8 mouse cellular contexts compared by ENCODE assay signal in the genomic region with DNA sequence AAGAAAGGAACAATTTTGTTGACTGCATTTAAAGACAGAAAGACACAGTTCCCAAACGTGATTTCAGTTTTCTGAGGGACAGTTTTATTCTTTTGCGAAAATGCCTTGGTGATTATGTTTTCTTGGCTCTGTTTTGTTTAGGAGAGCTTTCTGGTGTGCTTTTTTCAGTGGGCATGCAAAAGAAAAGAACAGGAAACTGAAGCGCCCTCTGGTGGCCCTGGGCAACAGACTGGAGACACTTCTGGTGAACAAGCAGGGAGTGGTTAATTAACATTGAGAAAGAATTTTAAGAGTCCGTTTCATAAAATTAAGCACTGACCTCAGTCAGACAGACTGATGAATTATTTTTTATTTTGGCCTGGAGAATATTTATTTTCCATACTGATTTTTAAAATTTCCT. TPM values are rescaled to one million over a fixed set of nuclear protein-coding genes. Genes with fewer than 3 reads are reported as not detected.
DNase-seq lines count a peak whose midpoint lies in the region; ATAC-seq and TF ChIP-seq lines count a peak whose summit lies in the region.

No protein-coding gene starts in this region.

- no peaks in the 10 kb centered on the region for H3K36me3 ChIP-seq in hindbrain, embryonic 11.5 days (ENCODE audit: control insufficient read depth, insufficient read depth, low read length)
- no peaks in the 10 kb centered on the region for H3K36me3 ChIP-seq in hindbrain, embryonic 16.5 days (ENCODE audit: control insufficient read depth, insufficient read depth, low read length)
- no peaks in the 10 kb centered on the region for H3K36me3 ChIP-seq in G1E (replicated peaks)

- no peak overlapping the region for H3K4me3 ChIP-seq in hindbrain, embryonic 11.5 days (ENCODE audit: low read depth, low read length)
- no peak overlapping the region for H3K4me3 ChIP-seq in hindbrain, embryonic 16.5 days (ENCODE audit: low read length)
- H3K4me3 ChIP-seq in G1E (ENCODE audit: low read depth, low read length) = no peak overlapping the region

- WGBS in hindbrain, embryonic 11.5 days = 35% methylated on average over 4 of the region's 4 CpGs
- WGBS in hindbrain, embryonic 16.5 days = 32% methylated on average over 4 of the region's 4 CpGs

- H3K27me3 ChIP-seq in hindbrain, embryonic 11.5 days (ENCODE audit: control insufficient read depth, insufficient read depth, low read length) = no peaks in the 10 kb centered on the region
- H3K27me3 ChIP-seq in hindbrain, embryonic 16.5 days (replicated peaks; ENCODE audit: control insufficient read depth, insufficient read depth, low read length) = no peaks in the 10 kb centered on the region
- no peaks in the 10 kb centered on the region for H3K27me3 ChIP-seq in G1E (ENCODE audit: insufficient read depth, low read length)

- H3K9me3 ChIP-seq in hindbrain, embryonic 11.5 days (ENCODE audit: control insufficient read depth, low read length) = no peaks in the 10 kb centered on the region
- H3K9me3 ChIP-seq in hindbrain, embryonic 16.5 days (ENCODE audit: control insufficient read depth, low read length) = no peaks in the 10 kb centered on the region
- H3K9me3 ChIP-seq in G1E (replicated peaks) = no peaks in the 10 kb centered on the region

- intact Hi-C loops in left cerebral cortex, postnatal 14 days (cut with DNase I) = no loop called here

- H3K4me1 ChIP-seq in hindbrain, embryonic 11.5 days (replicated peaks; ENCODE audit: control insufficient read depth, insufficient read depth, low read length) = no peaks in the 10 kb centered on the region
- H3K4me1 ChIP-seq in hindbrain, embryonic 16.5 days (ENCODE audit: control insufficient read depth, insufficient read depth, low read depth, low read length) = no peaks in the 10 kb centered on the region
- H3K4me1 ChIP-seq in G1E (ENCODE audit: insufficient read depth, low read depth, low read length) = no peaks in the 10 kb centered on the region

- no peak overlapping the region for H3K9ac ChIP-seq in hindbrain, embryonic 11.5 days (ENCODE audit: low read depth, low read length)
- H3K9ac ChIP-seq in hindbrain, embryonic 16.5 days (ENCODE audit: low read depth, low read length) = no peak overlapping the region

- ATAC-seq in hindbrain, embryonic 11.5 days (ENCODE audit: low FRiP score) = no peak
- ATAC-seq in hindbrain, embryonic 16.5 days = no peak
- ATAC-seq in G1E (ENCODE audit: extremely low read depth, insufficient number of reproducible peaks, low FRiP score, poor library complexity, severe bottlenecking) = peak; percentile 28; the same call in 1 of the 2 replicates
- peak; percentile 72; the same call in 1 of the 2 replicates for ATAC-seq in granulocyte monocyte progenitor cell, adult 5-6 weeks (replicated peaks; ENCODE audit: poor library complexity, severe bottlenecking)

- H3K4me2 ChIP-seq in hindbrain, embryonic 11.5 days (replicated peaks; ENCODE audit: low read depth, low read length) = no peak overlapping the region
- no peak overlapping the region for H3K4me2 ChIP-seq in hindbrain, embryonic 16.5 days (ENCODE audit: low read length)

- peak; percentile 42 for TF ChIP-seq CTCF in G1E (IDR thresholded peaks at IDR 0.05; ENCODE audit: low read depth, low read length)

- DNase-seq in hindbrain, embryonic 11.5 days (ENCODE audit: low spot score) = peak; percentile 72
- no peak for DNase-seq in G1E (ENCODE audit: low spot score)
- peak; percentile 25 to 39 for DNase-seq in cerebellum, adult 18-20 months
- peak; percentile 53 to 72 for DNase-seq in left cerebral cortex, postnatal 14 days (ENCODE audit: low spot score in 2 of 2)
- peak; percentile 52 for DNase-seq in ovary, postnatal 14 days (ENCODE audit: low spot score)
- DNase-seq in thymus, postnatal 25 days = peak; percentile 59

- no peak overlapping the region for H3K27ac ChIP-seq in hindbrain, embryonic 11.5 days (ENCODE audit: low read depth, low read length)
- H3K27ac ChIP-seq in hindbrain, embryonic 16.5 days (ENCODE audit: low read depth, low read length) = no peak overlapping the region

RNA-seq across cellular contexts. Expression of gene Neil3, which starts 25.1 kb away (rescaled TPM):
- polyA plus RNA-seq in hindbrain, embryonic 11.5 days (2014; fragmentation: Nextera tagmentation; extraction: Ambion mirVana) = 19.6 and 24.9 TPM in 2 replicates
- polyA plus RNA-seq in hindbrain, embryonic 16.5 days (2015; fragmentation: Nextera tagmentation; extraction: Ambion mirVana) = 5.5 and 5.8 TPM in 2 replicates
- total RNA-seq in G1E (2014; fragmentation: Nextera tagmentation) = 53.5 and 60.7 TPM in 2 replicates
- total RNA-seq in G1E (2017) = 32.9 and 39.9 TPM in 2 replicates
- polyA plus RNA-seq in G1E (2012) = 2.2 and 2.6 TPM in 2 replicates
- total RNA-seq in granulocyte monocyte progenitor cell, adult 5-6 weeks (2014; fragmentation: Nextera tagmentation) = 29.8 and 42.0 TPM in 2 replicates
- total RNA-seq in granulocyte monocyte progenitor cell, adult 5-6 weeks (2017) = 29.3 and 32.9 TPM in 2 replicates
- under 1 TPM; 0.24 to 0.85 TPM for total RNA-seq in left cerebral cortex, postnatal 14 days (2021)

Comparison
In these comparisons a context has a peak if more than half of its experiments do, and no peak if none do; other contexts are left out.
1. ATAC-seq: peak in G1E (single experiment) and granulocyte monocyte progenitor cell, adult 5-6 weeks (single experiment); none in hindbrain, embryonic 11.5 days (single experiment) and hindbrain, embryonic 16.5 days (single experiment).
2. RNA of gene Neil3, which starts 25.1 kb away (total RNA-seq): 32.9 to 60.7 TPM in G1E and 29.3 to 42.0 TPM in granulocyte monocyte progenitor cell, adult 5-6 weeks; 0.24 to 0.85 TPM in left cerebral cortex, postnatal 14 days; every median in the first group is over 10 times any median in the second.